Mouse (Mus musculus): Measurements from ENCODE around the gene St8sia6. TPM values are rescaled to one million over a fixed set of nuclear protein-coding genes. Genes with fewer than 3 reads are reported as not detected.

St8sia6 gene
- polyA plus RNA-seq, 1 experiment from 2014 or later: 0.26 TPM

DNA sequence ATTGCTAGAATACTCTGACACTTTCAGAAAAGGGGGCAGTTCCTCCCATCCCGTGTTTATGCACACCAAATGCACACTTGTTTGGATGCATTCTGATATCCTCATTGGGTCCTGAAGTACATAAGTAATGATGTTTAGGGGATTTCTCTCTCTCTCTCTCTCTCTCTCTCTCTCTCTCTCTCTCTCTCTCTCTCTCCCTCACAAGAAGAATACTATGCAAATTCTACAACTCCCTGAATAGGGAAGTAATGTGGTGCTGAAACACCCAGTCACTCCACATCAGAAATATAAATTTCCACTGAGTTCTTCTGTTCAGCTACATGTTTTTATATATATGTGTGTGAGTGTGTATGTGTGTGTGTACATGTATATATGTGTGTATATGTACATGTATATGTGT, 43.1 kb downstream of the St8sia6 start:
- H3K9me3 ChIP-seq (ENCODE audit: low read length): no peaks in the 10 kb centered on the region
- TF ChIP-seq CTCF (IDR thresholded peaks at IDR 0.05): no peak
- TF ChIP-seq EP300 (IDR thresholded peaks at IDR 0.05): no peak
- no peak overlapping the region for H3K4me3 ChIP-seq (ENCODE audit: low read depth, low read length)
- H3K36me3 ChIP-seq (ENCODE audit: insufficient read depth, low read length): no peaks in the 10 kb centered on the region
- H3K4me1 ChIP-seq (ENCODE audit: insufficient read depth, low read depth, low read length): no peaks in the 10 kb centered on the region
- no peaks in the 10 kb centered on the region for H3K27me3 ChIP-seq (replicated peaks; ENCODE audit: insufficient read depth, low read length)
- H3K4me2 ChIP-seq (replicated peaks; ENCODE audit: low read depth, low read length): no peak overlapping the region
- 48% methylated on average over 1 of the region's 1 CpGs for WGBS
- H3K27ac ChIP-seq (ENCODE audit: low read length): no peak overlapping the region
- DNase-seq (ENCODE audit: low spot score): no peak
- H3K9ac ChIP-seq (replicated peaks; ENCODE audit: low read depth): no peak overlapping the region
- no peak for ATAC-seq

- no peak for ATAC-seq
- no peak overlapping the region for H3K27ac ChIP-seq (ENCODE audit: low read length)
- 30% methylated on average over 1 of the region's 1 CpGs for WGBS
- no peaks in the 10 kb centered on the region for H3K9me3 ChIP-seq (ENCODE audit: low read length)
- TF ChIP-seq CTCF (IDR thresholded peaks at IDR 0.05) (no peak), EP300 (IDR thresholded peaks at IDR 0.05) (no peak)
- peak; percentile 8 for DNase-seq (ENCODE audit: low spot score)
- no peak overlapping the region for H3K4me3 ChIP-seq (ENCODE audit: low read depth, low read length)
- H3K36me3 ChIP-seq (ENCODE audit: insufficient read depth, low read length): no peaks in the 10 kb centered on the region
- no peak overlapping the region for H3K4me2 ChIP-seq (replicated peaks; ENCODE audit: low read depth, low read length)
- no peak overlapping the region for H3K9ac ChIP-seq (replicated peaks; ENCODE audit: low read depth)
- H3K27me3 ChIP-seq (replicated peaks; ENCODE audit: insufficient read depth, low read length): no peaks in the 10 kb centered on the region
- H3K4me1 ChIP-seq (ENCODE audit: insufficient read depth, low read depth, low read length): no peaks in the 10 kb centered on the region
Observed at GRCm38 (mm10) chr2:13750089-13750488, 43.8 kb downstream of the St8sia6 start.

DNA sequence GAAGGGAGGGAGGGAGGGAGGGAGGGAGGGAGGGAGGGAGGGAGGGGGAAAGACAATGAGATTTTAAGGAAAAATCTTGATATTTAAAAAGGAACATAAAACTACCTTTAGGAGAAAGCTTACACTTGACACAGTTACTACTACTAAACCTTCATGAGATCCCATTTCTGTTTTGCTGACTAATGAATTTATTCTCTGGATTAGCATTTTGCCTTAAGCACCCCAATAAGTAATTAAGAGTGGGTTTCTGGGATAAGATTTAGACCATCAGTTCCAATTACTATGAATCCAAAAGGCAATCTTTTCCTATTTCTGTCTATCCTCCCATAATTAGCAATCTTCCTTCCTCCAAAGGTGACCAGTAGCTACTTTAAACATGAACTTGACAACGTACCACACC, 44.7 kb downstream of the St8sia6 start:
- DNase-seq (ENCODE audit: low spot score): no peak
- ATAC-seq: no peak
- 68% methylated on average over 1 of the region's 1 CpGs for WGBS
- H3K4me1 ChIP-seq (ENCODE audit: insufficient read depth, low read depth, low read length): no peaks in the 10 kb centered on the region
- TF ChIP-seq CTCF (IDR thresholded peaks at IDR 0.05) (no peak), EP300 (IDR thresholded peaks at IDR 0.05) (no peak)
- H3K9me3 ChIP-seq (ENCODE audit: low read length): no peaks in the 10 kb centered on the region
- no peak overlapping the region for H3K4me2 ChIP-seq (replicated peaks; ENCODE audit: low read depth, low read length)
- H3K27ac ChIP-seq (ENCODE audit: low read length): no peak overlapping the region
- no peak overlapping the region for H3K9ac ChIP-seq (replicated peaks; ENCODE audit: low read depth)
- H3K36me3 ChIP-seq (ENCODE audit: insufficient read depth, low read length): no peaks in the 10 kb centered on the region
- no peak overlapping the region for H3K4me3 ChIP-seq (ENCODE audit: low read depth, low read length)
- no peaks in the 10 kb centered on the region for H3K27me3 ChIP-seq (replicated peaks; ENCODE audit: insufficient read depth, low read length)

DNA sequence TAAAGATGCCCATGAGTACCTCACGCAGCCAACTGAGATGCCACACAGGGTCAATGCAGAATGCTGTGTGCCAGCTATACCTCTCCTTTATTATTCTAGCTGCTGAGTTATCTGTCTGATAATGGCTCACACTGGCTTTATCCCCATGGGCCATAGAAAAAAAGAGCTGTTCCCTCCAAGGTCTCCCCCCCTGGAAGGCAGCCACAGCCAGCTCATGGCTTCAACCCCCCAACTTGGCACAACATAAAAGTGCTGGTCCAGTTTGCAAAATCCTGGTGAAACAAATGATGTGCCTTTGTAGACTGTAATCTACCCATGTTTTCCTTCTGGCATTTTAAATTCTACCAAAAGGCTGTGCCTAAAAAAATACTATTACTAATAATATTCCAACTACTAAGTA, 46.3 kb downstream of the St8sia6 start:
- WGBS: 100% methylated on average over 1 of the region's 1 CpGs
- Histone ChIP-seq H3K27me3 (replicated peaks; ENCODE audit: insufficient read depth, low read length) (no peaks in the 10 kb centered on the region), H3K36me3 (ENCODE audit: insufficient read depth, low read length) (no peaks in the 10 kb centered on the region), H3K4me3 (ENCODE audit: low read depth, low read length) (no peak overlapping the region), H3K27ac (ENCODE audit: low read length) (no peak overlapping the region), H3K4me1 (ENCODE audit: insufficient read depth, low read depth, low read length) (no peaks in the 10 kb centered on the region), H3K4me2 (replicated peaks; ENCODE audit: low read depth, low read length) (no peak overlapping the region), H3K9ac (replicated peaks; ENCODE audit: low read depth) (no peak overlapping the region), H3K9me3 (ENCODE audit: low read length) (no peaks in the 10 kb centered on the region)
- no peak for DNase-seq (ENCODE audit: low spot score)
- no peak for TF ChIP-seq CTCF (IDR thresholded peaks at IDR 0.05)
- no peak for TF ChIP-seq EP300 (IDR thresholded peaks at IDR 0.05)
- no peak for ATAC-seq

- Histone ChIP-seq H3K27ac (ENCODE audit: low read length) (no peak overlapping the region), H3K4me3 (ENCODE audit: low read depth, low read length) (no peak overlapping the region), H3K36me3 (ENCODE audit: insufficient read depth, low read length) (no peaks in the 10 kb centered on the region), H3K9me3 (ENCODE audit: low read length) (no peaks in the 10 kb centered on the region), H3K9ac (replicated peaks; ENCODE audit: low read depth) (no peak overlapping the region), H3K4me1 (ENCODE audit: insufficient read depth, low read depth, low read length) (no peaks in the 10 kb centered on the region), H3K4me2 (replicated peaks; ENCODE audit: low read depth, low read length) (no peak overlapping the region), H3K27me3 (replicated peaks; ENCODE audit: insufficient read depth, low read length) (no peaks in the 10 kb centered on the region)
- ATAC-seq: no peak
- TF ChIP-seq CTCF (IDR thresholded peaks at IDR 0.05) (no peak), EP300 (IDR thresholded peaks at IDR 0.05) (no peak)
- WGBS: 65% methylated on average over 1 of the region's 1 CpGs
- DNase-seq (ENCODE audit: low spot score): no peak
Observed at GRCm38 (mm10) chr2:13746023-13746422, 47.8 kb downstream of the St8sia6 start.

GRCm38 (mm10) chr2:13738704-13739103, 55.2 kb downstream of the St8sia6 start:
- H3K4me2 ChIP-seq (replicated peaks; ENCODE audit: low read depth, low read length): no peak overlapping the region
- TF ChIP-seq CTCF (IDR thresholded peaks at IDR 0.05): no peak
- TF ChIP-seq EP300 (IDR thresholded peaks at IDR 0.05): no peak
- no peaks in the 10 kb centered on the region for H3K4me1 ChIP-seq (ENCODE audit: insufficient read depth, low read depth, low read length)
- H3K9me3 ChIP-seq (ENCODE audit: low read length): no peaks in the 10 kb centered on the region
- no peak overlapping the region for H3K27ac ChIP-seq (ENCODE audit: low read length)
- H3K36me3 ChIP-seq (ENCODE audit: insufficient read depth, low read length): no peaks in the 10 kb centered on the region
- no peak overlapping the region for H3K9ac ChIP-seq (replicated peaks; ENCODE audit: low read depth)
- no peak for DNase-seq (ENCODE audit: low spot score)
- H3K27me3 ChIP-seq (replicated peaks; ENCODE audit: insufficient read depth, low read length): no peaks in the 10 kb centered on the region
- WGBS: 67% methylated on average over 7 of the region's 7 CpGs
- no peak overlapping the region for H3K4me3 ChIP-seq (ENCODE audit: low read depth, low read length)
- no peak for ATAC-seq

GRCm38 (mm10) chr2:13727901-13728300, 66.0 kb downstream of the St8sia6 start:
- H3K9me3 ChIP-seq (ENCODE audit: low read length): no peaks in the 10 kb centered on the region
- no peak for ATAC-seq
- WGBS: 20% methylated on average over 2 of the region's 2 CpGs

More at GRCm38 (mm10) chr2:13727901-13728300, 66.0 kb downstream of the St8sia6 start:
- no peaks in the 10 kb centered on the region for H3K27me3 ChIP-seq (replicated peaks; ENCODE audit: insufficient read depth, low read length)
- no peak for TF ChIP-seq EP300 (IDR thresholded peaks at IDR 0.05)
- TF ChIP-seq CTCF (IDR thresholded peaks at IDR 0.05): no peak
- no peak overlapping the region for H3K27ac ChIP-seq (ENCODE audit: low read length)
- H3K4me3 ChIP-seq (ENCODE audit: low read depth, low read length): no peak overlapping the region
- H3K4me2 ChIP-seq (replicated peaks; ENCODE audit: low read depth, low read length): no peak overlapping the region
- DNase-seq (ENCODE audit: low spot score): no peak
- no peak overlapping the region for H3K9ac ChIP-seq (replicated peaks; ENCODE audit: low read depth)
- no peaks in the 10 kb centered on the region for H3K36me3 ChIP-seq (ENCODE audit: insufficient read depth, low read length)
- H3K4me1 ChIP-seq (ENCODE audit: insufficient read depth, low read depth, low read length): no peaks in the 10 kb centered on the region

All from lung, postnatal 0 days (tissue).